Mouse (Mus musculus) neural tube, embryonic 14.5 days (tissue): ENCODE measurements around the gene Tfap4. TPM values are rescaled to one million over a fixed set of nuclear protein-coding genes. Genes with fewer than 3 reads are reported as not detected.

ENCODE experiments used
- ATAC-seq: fragments of 200-750 bp; cut with Nextera tagmentation; 2 replicates; pipeline ENCODE4 v1.8.0; 2017; ENCODE audit warnings: low read depth, mild to moderate bottlenecking, moderate TSS enrichment, moderate library complexity
- H3K27ac ChIP-seq: fragments of 300-500 bp; sonication (generic); 2 replicates; pipeline ENCODE4 v1.5.1; 2014; ENCODE audit warnings: low read depth, mild to moderate bottlenecking, control low read depth, low read length, moderate library complexity, mixed read lengths
- H3K27me3 ChIP-seq: fragments of 300-500 bp; sonication (generic); 2 replicates; pipeline ENCODE4 v1.6.1; 2014; ENCODE audit warnings: low read length; ENCODE audit not compliant: control insufficient read depth, insufficient read depth
- H3K36me3 ChIP-seq: fragments of 300-500 bp; sonication (generic); 2 replicates; pipeline ENCODE4 v1.6.1; 2014; ENCODE audit warnings: low read length, mixed read lengths; ENCODE audit not compliant: control insufficient read depth, insufficient read depth
- H3K4me1 ChIP-seq: fragments of 300-500 bp; sonication (generic); 2 replicates; pipeline ENCODE4 v1.6.1; 2014; ENCODE audit warnings: low read length; ENCODE audit not compliant: control insufficient read depth, insufficient read depth
- H3K4me2 ChIP-seq: fragments of 300-500 bp; sonication (generic); 2 replicates; pipeline ENCODE4 v1.6.1; 2014; ENCODE audit warnings: mild to moderate bottlenecking, low read depth, low read length, control low read depth
- H3K4me3 ChIP-seq: fragments of 300-500 bp; sonication (generic); 2 replicates; pipeline ENCODE4 v1.5.1; 2014; ENCODE audit warnings: low read depth, low read length, control low read depth, mixed read lengths
- H3K9ac ChIP-seq: fragments of 300-500 bp; sonication (generic); replicated peaks from 2 replicates; pipeline ENCODE4 v1.6.1; 2014; ENCODE audit warnings: low read depth, mild to moderate bottlenecking, control low read depth, low read length, mixed read lengths
- H3K9me3 ChIP-seq: fragments of 300-500 bp; sonication (generic); 2 replicates; pipeline ENCODE4 v1.6.1; 2016; ENCODE audit warnings: low read length; ENCODE audit not compliant: control insufficient read depth
- whole genome bisulfite sequencing: fragments of 180-500 bp; shearing (Covaris S2); extraction: QIAGEN DNeasy Blood & Tissue Kit; methylation state at CpG from one replicate; pipeline ENCODE4 v1.1.7; 2014; 5-methylcytosine and 5-hydroxymethylcytosine counted together
- polyA plus RNA-seq: library from polyadenylated mRNA; unstranded; fragments of >200 nt; fragmentation: Nextera tagmentation; extraction: Ambion mirVana; gene quantifications from 2 replicates; pipeline ENCODE4 v1.2.1, GENCODE M21; 2014

The Tfap4 gene
- polyA plus RNA-seq, 1 experiment from 2014 or later: 7.2 TPM

GRCm38 (mm10) chr16:4520673-4521072 lies 39.0 kb downstream of the Tfap4 start:
- ATAC-seq: no peak
- Histone ChIP-seq H3K27ac (no peak overlapping the region), H3K9ac (no peak overlapping the region), H3K9me3 (no peaks in the 10 kb centered on the region), H3K4me2 (no peak overlapping the region), H3K4me1 (0 out of 2 replicates have a peak, but pooled peaks cover 2% of the 10 kb centered on the region), H3K4me3 (no peak overlapping the region), H3K27me3 (no peaks in the 10 kb centered on the region), H3K36me3 (no peaks in the 10 kb centered on the region)
- WGBS: 72% methylated on average over 8 of the region's 8 CpGs

GRCm38 (mm10) chr16:4519825-4520224 lies 39.8 kb downstream of the Tfap4 start:
- WGBS: 96% methylated on average over 2 of the region's 2 CpGs
- no peak overlapping the region for H3K9ac ChIP-seq
- no peak overlapping the region for H3K4me3 ChIP-seq
- H3K27ac ChIP-seq: no peak overlapping the region
- H3K36me3 ChIP-seq: no peaks in the 10 kb centered on the region
- no peak for ATAC-seq
- no peaks in the 10 kb centered on the region for H3K27me3 ChIP-seq
- 0 out of 2 replicates have a peak, but pooled peaks cover 2% of the 10 kb centered on the region for H3K4me1 ChIP-seq
- no peaks in the 10 kb centered on the region for H3K9me3 ChIP-seq
- no peak overlapping the region for H3K4me2 ChIP-seq

DNA sequence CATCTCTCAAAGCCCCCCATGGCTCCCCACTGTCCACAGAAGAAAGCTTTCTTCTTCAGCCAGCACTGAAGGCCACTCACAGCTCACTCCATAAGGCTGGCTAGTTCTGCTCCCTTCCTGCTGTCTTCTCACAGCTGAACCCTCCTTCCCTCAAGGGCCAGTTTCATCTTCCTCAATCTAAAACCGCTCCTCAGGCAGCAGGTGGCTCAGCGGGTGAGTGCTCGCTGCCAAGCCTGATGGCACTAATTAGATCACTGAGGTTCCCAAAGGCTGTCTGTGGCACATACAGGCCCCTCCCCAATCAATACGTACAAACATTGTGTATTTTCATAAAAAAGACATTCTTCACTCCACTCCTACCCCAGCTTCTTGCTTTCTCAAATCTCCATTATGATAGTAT lies 40.5 kb downstream of the Tfap4 start:
- Histone ChIP-seq H3K9ac (no peak overlapping the region), H3K4me2 (no peak overlapping the region), H3K4me1 (0 out of 2 replicates have a peak, but pooled peaks cover 2% of the 10 kb centered on the region), H3K9me3 (no peaks in the 10 kb centered on the region), H3K27ac (no peak overlapping the region), H3K4me3 (no peak overlapping the region), H3K27me3 (no peaks in the 10 kb centered on the region), H3K36me3 (no peaks in the 10 kb centered on the region)
- no peak for ATAC-seq
- WGBS: 55% methylated on average over 4 of the region's 4 CpGs

DNA sequence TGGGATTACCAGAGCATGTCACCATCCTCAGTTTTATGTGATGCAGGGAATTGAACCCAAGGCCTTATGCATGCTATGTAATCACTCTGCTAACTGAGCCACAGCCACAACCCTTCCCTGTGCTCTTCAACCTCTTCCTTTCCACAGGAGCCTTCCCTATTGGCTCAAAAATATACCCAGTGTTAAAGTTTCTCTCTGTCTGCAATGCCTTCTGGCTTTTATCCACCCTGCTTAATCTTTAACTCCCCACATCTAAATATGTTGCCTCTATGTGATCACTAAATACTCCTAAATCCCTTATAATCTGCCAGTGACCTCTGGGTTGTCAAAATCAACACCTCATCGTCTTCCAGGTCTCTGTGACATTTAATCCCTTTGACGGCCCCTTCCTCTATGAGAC lies 41.7 kb downstream of the Tfap4 start:
- H3K27me3 ChIP-seq: no peaks in the 10 kb centered on the region
- 78% methylated on average over 2 of the region's 2 CpGs for WGBS
- H3K4me2 ChIP-seq: no peak overlapping the region
- no peak for ATAC-seq
- no peaks in the 10 kb centered on the region for H3K9me3 ChIP-seq
- no peak overlapping the region for H3K9ac ChIP-seq
- H3K27ac ChIP-seq: no peak overlapping the region
- no peaks in the 10 kb centered on the region for H3K36me3 ChIP-seq
- H3K4me1 ChIP-seq: 0 out of 2 replicates have a peak, but pooled peaks cover 2% of the 10 kb centered on the region
- no peak overlapping the region for H3K4me3 ChIP-seq

DNA sequence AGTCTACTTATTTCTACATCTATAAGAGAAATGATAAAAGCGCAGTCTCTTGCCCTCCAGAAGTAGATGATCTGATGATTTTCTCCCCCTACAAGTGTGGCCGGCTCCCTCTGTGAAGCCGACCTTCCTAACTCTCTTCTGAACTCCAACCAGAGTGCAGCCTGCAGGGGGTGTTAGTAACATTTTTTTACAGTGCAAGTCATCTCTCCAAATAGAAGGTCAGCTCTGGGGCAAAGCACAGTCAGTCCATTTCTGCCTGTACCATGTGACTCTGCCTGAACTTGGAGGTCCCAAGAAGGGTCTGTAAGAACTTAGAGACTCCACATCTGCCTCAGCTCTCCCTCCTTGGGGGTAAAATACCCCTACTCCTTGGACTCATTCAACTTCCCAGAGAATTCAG lies 45.3 kb downstream of the Tfap4 start:
- Histone ChIP-seq H3K4me3 (no peak overlapping the region), H3K9ac (no peak overlapping the region), H3K27me3 (no peaks in the 10 kb centered on the region), H3K36me3 (no peaks in the 10 kb centered on the region), H3K4me1 (0 out of 2 replicates have a peak, but pooled peaks cover 2% of the 10 kb centered on the region), H3K4me2 (no peak overlapping the region), H3K9me3 (no peaks in the 10 kb centered on the region), H3K27ac (no peak overlapping the region)
- 81% methylated on average over 3 of the region's 3 CpGs for WGBS
- ATAC-seq: no peak

DNA sequence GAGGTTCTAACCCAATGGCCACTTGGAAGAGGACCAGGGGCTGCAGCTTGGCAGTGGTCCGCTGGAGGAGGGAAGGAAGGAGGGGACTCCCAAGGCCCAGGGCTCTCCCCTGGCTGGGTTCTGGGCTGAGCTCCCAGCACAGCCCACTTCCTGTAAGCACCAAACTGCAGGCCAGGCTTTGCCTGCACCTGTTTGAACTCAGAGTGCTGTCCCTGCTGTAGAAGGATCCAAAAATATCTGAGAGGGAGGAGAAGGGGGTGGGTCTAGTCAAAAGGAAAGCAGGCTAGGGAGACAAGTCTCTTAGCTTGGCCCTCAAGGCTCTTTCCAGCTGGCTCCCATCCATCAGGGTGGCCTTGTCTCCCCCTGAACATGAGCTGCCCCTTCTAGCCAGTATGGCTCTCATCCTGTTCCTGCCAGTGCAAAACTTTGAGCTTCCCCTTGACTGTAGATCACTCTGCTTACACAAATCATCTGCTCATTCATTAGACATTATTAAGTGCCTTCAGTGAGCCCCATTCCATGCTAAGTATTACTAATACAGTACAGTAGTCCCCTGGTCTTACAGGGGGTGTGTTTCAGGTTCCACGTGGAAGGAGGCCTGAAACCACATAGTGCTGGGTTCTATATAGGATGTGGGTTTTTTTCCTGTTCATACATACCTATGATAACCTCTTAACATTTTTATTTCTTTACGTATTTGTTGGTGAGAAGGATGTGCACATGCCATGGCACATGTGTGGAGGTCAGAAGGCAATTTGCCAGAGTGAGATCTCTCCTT lies 46.8 kb downstream of the Tfap4 start:
- Histone ChIP-seq H3K27ac (no peak overlapping the region), H3K4me2 (no peak overlapping the region)
- ATAC-seq: no peak

DNA sequence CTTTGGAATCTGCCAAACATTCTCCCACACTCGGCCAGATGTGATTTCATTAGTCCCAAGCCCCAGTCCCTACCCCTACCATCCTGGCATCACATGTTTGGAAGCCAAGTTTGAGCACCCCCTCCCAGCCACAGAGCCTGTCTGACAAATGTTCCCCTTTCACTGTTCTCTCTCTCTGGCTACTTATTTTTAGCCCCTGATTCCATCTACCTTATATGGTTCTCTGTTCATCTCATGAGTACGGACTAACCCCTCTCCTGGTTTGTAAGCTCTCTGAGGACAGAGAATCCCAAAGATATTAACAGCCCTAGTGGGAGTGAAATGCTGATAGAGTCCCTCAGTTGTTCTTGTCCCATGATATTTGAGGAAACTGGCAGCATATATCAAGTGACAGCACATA lies 48.3 kb downstream of the Tfap4 start:
- no peaks in the 10 kb centered on the region for H3K36me3 ChIP-seq
- H3K27ac ChIP-seq: no peak overlapping the region
- WGBS: 82% methylated on average over 2 of the region's 2 CpGs
- H3K4me2 ChIP-seq: no peak overlapping the region
- no peaks in the 10 kb centered on the region for H3K4me1 ChIP-seq
- no peak overlapping the region for H3K9ac ChIP-seq
- H3K27me3 ChIP-seq: no peaks in the 10 kb centered on the region
- no peak for ATAC-seq
- H3K4me3 ChIP-seq: no peak overlapping the region
- H3K9me3 ChIP-seq: no peaks in the 10 kb centered on the region

More for the DNA sequence above, 46.8 kb downstream of the Tfap4 start:
- Histone ChIP-seq H3K9me3 (no peaks in the 10 kb centered on the region), H3K4me1 (no peaks in the 10 kb centered on the region), H3K27me3 (no peaks in the 10 kb centered on the region), H3K9ac (no peak overlapping the region), H3K4me3 (no peak overlapping the region), H3K36me3 (no peaks in the 10 kb centered on the region)
- 83% methylated on average over 3 of the region's 3 CpGs for WGBS

DNA sequence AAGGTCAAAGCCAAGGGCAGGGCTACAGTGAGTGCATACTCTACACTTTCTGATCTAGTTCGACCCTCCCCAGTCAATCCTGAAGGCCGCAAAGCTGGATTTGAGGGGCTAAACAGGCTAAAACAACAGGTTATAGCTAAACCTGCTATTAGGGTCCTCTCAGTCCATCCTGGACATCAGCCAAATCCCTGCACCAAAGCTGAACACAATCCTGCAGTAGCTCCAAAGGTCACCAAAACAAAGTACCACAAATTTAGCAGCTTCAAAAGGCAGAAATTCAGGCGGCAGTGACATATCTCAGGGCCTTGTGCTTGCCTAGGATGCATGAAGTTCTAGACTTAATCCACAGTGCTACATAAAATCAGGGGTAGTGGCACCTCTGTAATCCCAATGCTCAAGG lies 53.5 kb downstream of the Tfap4 start:
- no peak overlapping the region for H3K4me2 ChIP-seq
- 86% methylated on average over 3 of the region's 3 CpGs for WGBS
- no peak for ATAC-seq
- H3K36me3 ChIP-seq: no peaks in the 10 kb centered on the region
- no peak overlapping the region for H3K9ac ChIP-seq
- no peaks in the 10 kb centered on the region for H3K27me3 ChIP-seq
- H3K4me1 ChIP-seq: no peaks in the 10 kb centered on the region
- H3K9me3 ChIP-seq: no peaks in the 10 kb centered on the region
- no peak overlapping the region for H3K4me3 ChIP-seq
- H3K27ac ChIP-seq: no peak overlapping the region

- no peak for ATAC-seq
- Histone ChIP-seq H3K9me3 (no peaks in the 10 kb centered on the region), H3K4me1 (no peaks in the 10 kb centered on the region), H3K4me3 (no peak overlapping the region), H3K27ac (no peak overlapping the region), H3K9ac (no peak overlapping the region), H3K4me2 (no peak overlapping the region), H3K27me3 (no peaks in the 10 kb centered on the region), H3K36me3 (no peaks in the 10 kb centered on the region)
- 94% methylated on average over 1 of the region's 1 CpGs for WGBS
Measured at GRCm38 (mm10) chr16:4503495-4503894, 56.2 kb downstream of the Tfap4 start.
